In genomic region chr9:44799102-44799957, GRCm38 (mm10) we compare ENCODE assay signal across 8 mouse cellular contexts. TPM values are rescaled to one million over a fixed set of nuclear protein-coding genes. Genes with fewer than 3 reads are reported as not detected.
DNase-seq lines count a peak whose midpoint lies in the region; ATAC-seq and TF ChIP-seq lines count a peak whose summit lies in the region.

Tmem25 (minus strand) TSS chr9:44799307.

- no peak within 1 kb of the TSS for H3K27ac ChIP-seq in embryonic fibroblast, embryonic 13.5 days (ENCODE audit: insufficient read depth, low read length)
- H3K27ac ChIP-seq in limb, embryonic 13.5 days: no peak within 1 kb of the TSS
- H3K27ac ChIP-seq in midbrain, embryonic 15.5 days: peak within 1 kb of the TSS; percentile 72
- no peak within 1 kb of the TSS for H3K27ac ChIP-seq in spleen, adult 2 months (ENCODE audit: insufficient read depth, low read length)

- TF ChIP-seq CTCF in embryonic fibroblast, embryonic 13.5 days (IDR thresholded peaks at IDR 0.05; ENCODE audit: borderline replicate concordance, insufficient read depth, low read length): no peak
- no peak for TF ChIP-seq CTCF in spleen, adult 2 months (IDR thresholded peaks at IDR 0.05; ENCODE audit: extremely low read depth, insufficient read depth, insufficient read length, insufficient replicate concordance)

- DNase-seq in A20 (ENCODE audit: low read depth, low spot score): peak; percentile 92
- peak; percentile 97 for DNase-seq in brain, adult 2 months (ENCODE audit: low read depth, low spot score)
- peak; percentile 77 to 82 for DNase-seq in heart, adult 9 months (ENCODE audit: low spot score in 2 of 2)
- peak; percentile 94 for DNase-seq in kidney, adult 9 months
- peak; percentile 8 to 71 for DNase-seq in spleen, adult 2 months (ENCODE audit: low read depth in 1 of 2, low spot score in 2 of 2)

- ATAC-seq in limb, embryonic 13.5 days (ENCODE audit: low FRiP score, low read depth): peak; percentile 92
- ATAC-seq in midbrain, embryonic 15.5 days (replicated peaks): peak; percentile 98

- peak within 1 kb of the TSS; percentile 50 for H3K4me3 ChIP-seq in embryonic fibroblast, embryonic 13.5 days (ENCODE audit: insufficient read depth, low read length)
- peak within 1 kb of the TSS; percentile 66 for H3K4me3 ChIP-seq in limb, embryonic 13.5 days
- peak within 1 kb of the TSS; percentile 60 for H3K4me3 ChIP-seq in midbrain, embryonic 15.5 days
- peak within 1 kb of the TSS; percentile 60 for H3K4me3 ChIP-seq in spleen, adult 2 months (ENCODE audit: extremely low read depth, insufficient read depth, insufficient read length)

- H3K36me3 ChIP-seq in limb, embryonic 13.5 days: no peaks in the 10 kb centered on the region
- H3K36me3 ChIP-seq in midbrain, embryonic 15.5 days (replicated peaks): no peaks in the 10 kb centered on the region
- H3K36me3 ChIP-seq in spleen, adult 2 months (ENCODE audit: control insufficient read depth, insufficient read depth, low read length): no peaks in the 10 kb centered on the region

- WGBS in limb, embryonic 13.5 days: under 1% methylated on average over 75 of the region's 75 CpGs
- WGBS in midbrain, embryonic 15.5 days: under 1% methylated on average over 75 of the region's 75 CpGs
- 1% methylated on average over 75 of the region's 75 CpGs for WGBS in spleen, adult 2 months

- H3K27me3 ChIP-seq in limb, embryonic 13.5 days: peaks cover 38% of the 10 kb centered on the region
- peaks cover 12% of the 10 kb centered on the region; the same call in 1 of the 2 replicates for H3K27me3 ChIP-seq in midbrain, embryonic 15.5 days (replicated peaks)
- peaks cover 3% of the 10 kb centered on the region for H3K27me3 ChIP-seq in spleen, adult 2 months (ENCODE audit: control insufficient read depth, insufficient read depth, low read length)

- no peaks in the 10 kb centered on the region for H3K9me3 ChIP-seq in limb, embryonic 13.5 days
- no peaks in the 10 kb centered on the region for H3K9me3 ChIP-seq in midbrain, embryonic 15.5 days

- H3K4me2 ChIP-seq in limb, embryonic 13.5 days (replicated peaks): peak within 1 kb of the TSS; percentile 94
- H3K4me2 ChIP-seq in midbrain, embryonic 15.5 days: peak within 1 kb of the TSS; percentile 90

- H3K9ac ChIP-seq in limb, embryonic 13.5 days: peak within 1 kb of the TSS; percentile 72
- peak within 1 kb of the TSS; percentile 62 for H3K9ac ChIP-seq in midbrain, embryonic 15.5 days

- no peaks in the 10 kb centered on the region for H3K4me1 ChIP-seq in embryonic fibroblast, embryonic 13.5 days (ENCODE audit: control insufficient read depth, insufficient read depth, low read length)
- H3K4me1 ChIP-seq in limb, embryonic 13.5 days: peaks cover 14% of the 10 kb centered on the region
- peaks cover 21% of the 10 kb centered on the region for H3K4me1 ChIP-seq in midbrain, embryonic 15.5 days
- peaks cover 4% of the 10 kb centered on the region; the same call in 1 of the 2 replicates for H3K4me1 ChIP-seq in spleen, adult 2 months (ENCODE audit: control insufficient read depth, insufficient read depth, insufficient read length)

- TF ChIP-seq POLR2A in embryonic fibroblast, embryonic 13.5 days (IDR thresholded peaks at IDR 0.05; ENCODE audit: low read depth, low read length): peak; percentile 28; the same call in 1 of the 2 replicates
- TF ChIP-seq POLR2A in spleen, adult 2 months (IDR thresholded peaks at IDR 0.05; ENCODE audit: low read depth, low read length): no peak

RNA-seq across cellular contexts. Expression of gene Tmem25, which starts in this region (rescaled TPM):
- 0.65 and 0.90 TPM in 2 replicates for polyA plus RNA-seq in embryonic fibroblast, embryonic 13.5 days (2011; ENCODE audit: insufficient read length, low read depth, missing spikeins)
- 4.9 and 5.1 TPM in 2 replicates for polyA plus RNA-seq in limb, embryonic 13.5 days (2015; fragmentation: Nextera tagmentation; extraction: Ambion mirVana)
- 16.1 and 18.3 TPM in 2 replicates for polyA plus RNA-seq in midbrain, embryonic 15.5 days (2015; fragmentation: Nextera tagmentation; extraction: Ambion mirVana)
- polyA plus RNA-seq in spleen, adult 2 months (2012; rRNA removed): 0.72 and 0.74 TPM in 2 replicates

Comparison
In these comparisons a context has a peak if more than half of its experiments do, and no peak if none do; other contexts are left out.
1. Peak in DNase-seq and H3K4me3 ChIP-seq in spleen, adult 2 months; RNA of the gene not detected or under 1 TPM.
2. DNase-seq: peak in every context shown above with its lines; median percentile 97 in brain, adult 2 months; 94 in kidney, adult 9 months; 92 in A20; 80 in heart, adult 9 months; 40 in spleen, adult 2 months.